Mouse (Mus musculus) E14TG2a.4 (cell line): ENCODE measurements around the gene Cd84.

Experiments
- CTCF ChIP-seq: conservative IDR thresholded peaks from 2 replicates; pipeline ENCODE4 v1.5.1; 2014; ENCODE audit warnings: low read length
- NANOG ChIP-seq: IDR thresholded peaks from 2 replicates; pipeline ENCODE4 v1.6.1; 2014; ENCODE audit warnings: borderline replicate concordance, low read length, mixed read lengths
- POU5F1 ChIP-seq: IDR thresholded peaks from 2 replicates; pipeline ENCODE4 v1.6.1; 2014; ENCODE audit warnings: low read length, borderline replicate concordance

DNA sequence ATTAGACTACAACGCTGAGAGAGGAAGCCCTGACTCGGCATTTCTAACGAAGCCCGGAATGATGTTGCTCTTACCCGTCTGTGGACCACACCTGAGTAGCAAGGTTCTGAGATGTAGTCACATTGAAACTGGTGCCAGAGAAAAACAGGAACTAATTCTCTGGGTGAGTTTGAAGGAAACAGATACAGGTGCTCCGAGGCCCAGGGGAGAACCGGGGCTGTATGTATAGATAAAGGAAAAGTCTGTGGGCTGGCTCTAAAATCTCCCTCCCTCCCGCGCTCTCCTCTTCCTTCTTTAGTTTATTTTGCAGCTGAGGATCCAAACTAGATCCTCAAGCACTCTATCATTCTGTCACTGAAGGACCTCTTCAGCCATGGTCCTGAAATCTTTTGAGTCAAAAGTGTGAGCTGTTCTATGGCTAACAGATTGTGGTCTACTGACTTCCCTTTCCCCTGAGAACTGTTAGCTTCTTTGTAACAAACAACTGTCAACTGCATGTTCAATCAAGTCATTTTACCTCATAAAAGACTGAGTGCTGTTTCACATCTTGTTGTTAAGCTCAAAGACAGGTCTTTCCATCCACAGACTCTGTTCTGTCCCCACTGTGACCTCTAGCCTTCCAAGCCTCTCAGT, 81.6 kb downstream of the Cd84 start:
- TF ChIP-seq CTCF: no peak
- no peak for TF ChIP-seq NANOG
- TF ChIP-seq POU5F1: no peak
